Mouse (Mus musculus): ENCODE results near the gene Ptprm. TPM values are rescaled to one million over a fixed set of nuclear protein-coding genes. Genes with fewer than 3 reads are reported as not detected.

Ptprm gene
- total and polyA plus RNA-seq, 3 experiments, result not detected

DNA sequence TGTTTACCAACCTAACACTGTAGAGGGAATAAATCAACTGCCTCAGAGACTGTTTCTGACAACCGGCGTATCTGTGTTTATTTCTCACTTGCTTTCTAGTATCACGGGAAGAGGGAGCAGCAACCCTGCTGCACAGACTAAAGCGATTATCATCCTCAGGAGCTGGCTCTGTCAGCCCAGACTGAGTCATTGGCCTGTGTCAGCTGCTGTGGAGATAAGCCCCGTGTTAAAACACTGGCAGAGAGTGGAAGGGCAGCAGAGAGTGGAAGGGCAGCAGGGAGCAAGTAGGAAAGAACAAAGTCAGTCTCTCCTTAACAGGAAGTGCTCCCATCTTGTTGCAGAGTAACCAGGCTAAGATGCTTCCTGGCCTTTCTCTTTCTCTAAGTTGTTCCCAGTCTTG is 36.6 kb upstream of the Ptprm start:
- Histone ChIP-seq H3K4me1 (ENCODE audit: control insufficient read depth in 1 of 2, insufficient read depth in 2 of 2, low read length in 2 of 2) (no peaks in the 10 kb centered on the region), H3K4me3 (ENCODE audit: control insufficient read depth in 1 of 2, insufficient read depth in 1 of 2, low read depth in 2 of 2, low read length in 2 of 2) (no peak overlapping the region), H3K36me3 (ENCODE audit: control insufficient read depth in 1 of 2, insufficient read depth in 2 of 2, low read length in 2 of 2) (no peaks in the 10 kb centered on the region), H3K27me3 (ENCODE audit: control insufficient read depth in 1 of 2, insufficient read depth in 2 of 2, low read length in 2 of 2) (no peaks in the 10 kb centered on the region), H3K9me3 (replicated peaks; ENCODE audit: insufficient read depth, low read length) (no peaks in the 10 kb centered on the region), H3K79me2 (ENCODE audit: control insufficient read depth, insufficient read depth, low read length, poor library complexity) (no peaks in the 10 kb centered on the region), H3K9ac (ENCODE audit: control insufficient read depth, low read depth, low read length, poor library complexity, severe bottlenecking) (no peak overlapping the region), H3K27ac (ENCODE audit: control insufficient read depth, low read depth, low read length) (no peak overlapping the region)
- TF ChIP-seq JUND (IDR thresholded peaks at IDR 0.05; ENCODE audit: low read depth, low read length), result no peak
- no peak for TF ChIP-seq NELFE (IDR thresholded peaks at IDR 0.05; ENCODE audit: low read depth, low read length)
- TF ChIP-seq MYB (IDR thresholded peaks at IDR 0.05; ENCODE audit: low read depth, low read length), result no peak
- TF ChIP-seq BHLHE40 (IDR thresholded peaks at IDR 0.05; ENCODE audit: borderline replicate concordance, low read depth, low read length), result no peak
- no peak for DNase-seq (ENCODE audit: low read depth, low spot score)

DNA sequence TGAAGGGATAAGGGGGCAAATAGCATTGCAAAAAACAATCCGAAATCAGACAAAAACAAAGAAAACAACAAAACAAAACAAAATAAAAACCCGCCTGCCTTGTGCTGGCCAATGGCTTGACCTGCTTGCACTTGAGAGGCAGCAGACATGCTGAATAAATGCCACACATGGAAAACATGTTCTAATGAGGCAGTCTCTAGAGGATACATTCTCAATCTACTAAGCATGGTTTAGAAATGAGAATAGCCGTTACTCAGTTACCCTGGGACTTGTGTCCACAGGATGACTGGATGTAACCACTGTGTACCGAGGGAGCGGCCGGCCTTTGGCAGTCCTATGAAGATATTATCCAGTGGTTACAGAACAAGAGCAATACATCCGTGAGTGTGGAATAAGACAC is 33.9 kb upstream of the Ptprm start:
- H3K9me3 ChIP-seq (replicated peaks; ENCODE audit: insufficient read depth, low read length), result no peaks in the 10 kb centered on the region
- H3K36me3 ChIP-seq (ENCODE audit: control insufficient read depth in 1 of 2, insufficient read depth in 2 of 2, low read length in 2 of 2), result no peaks in the 10 kb centered on the region
- no peak for DNase-seq (ENCODE audit: low read depth, low spot score)
- no peaks in the 10 kb centered on the region for H3K27me3 ChIP-seq (ENCODE audit: control insufficient read depth in 1 of 2, insufficient read depth in 2 of 2, low read length in 2 of 2)
- H3K9ac ChIP-seq (ENCODE audit: control insufficient read depth, low read depth, low read length, poor library complexity, severe bottlenecking), result no peak overlapping the region
- H3K4me3 ChIP-seq (ENCODE audit: control insufficient read depth in 1 of 2, insufficient read depth in 1 of 2, low read depth in 2 of 2, low read length in 2 of 2), result no peak overlapping the region
- H3K4me1 ChIP-seq (ENCODE audit: control insufficient read depth in 1 of 2, insufficient read depth in 2 of 2, low read length in 2 of 2), result no peaks in the 10 kb centered on the region
- no peaks in the 10 kb centered on the region for H3K79me2 ChIP-seq (ENCODE audit: control insufficient read depth, insufficient read depth, low read length, poor library complexity)
- H3K27ac ChIP-seq (ENCODE audit: control insufficient read depth, low read depth, low read length), result no peak overlapping the region
- TF ChIP-seq E2F4 (IDR thresholded peaks at IDR 0.05; ENCODE audit: borderline replicate concordance, low read depth, low read length) (no peak), CTCF (IDR thresholded peaks at IDR 0.05 in 2 of 3, conservative IDR thresholded peaks at IDR 0.05 in 1 of 3; ENCODE audit: control insufficient read depth in 1 of 3, insufficient read depth in 1 of 3, low read depth in 2 of 3, low read length in 3 of 3, poor library complexity in 1 of 3, severe bottlenecking in 1 of 3) (no peak), ZC3H11A (IDR thresholded peaks at IDR 0.05; ENCODE audit: low read depth, low read length) (no peak), POLR2A (IDR thresholded peaks at IDR 0.05; ENCODE audit: control insufficient read depth in 1 of 2, insufficient read depth in 1 of 2, low read depth in 1 of 2, low read length in 2 of 2, poor library complexity in 1 of 2) (no peak), MAZ (IDR thresholded peaks at IDR 0.05; ENCODE audit: low read depth, low read length) (no peak), ZKSCAN1 (IDR thresholded peaks at IDR 0.05; ENCODE audit: low read depth, low read length) (no peak), KAT2A (conservative IDR thresholded peaks at IDR 0.05; ENCODE audit: low read depth, low read length) (no peak), MEF2A (IDR thresholded peaks at IDR 0.05; ENCODE audit: extremely low read depth, insufficient replicate concordance, low read depth, low read length, poor library complexity, severe bottlenecking) (no peak)

DNA sequence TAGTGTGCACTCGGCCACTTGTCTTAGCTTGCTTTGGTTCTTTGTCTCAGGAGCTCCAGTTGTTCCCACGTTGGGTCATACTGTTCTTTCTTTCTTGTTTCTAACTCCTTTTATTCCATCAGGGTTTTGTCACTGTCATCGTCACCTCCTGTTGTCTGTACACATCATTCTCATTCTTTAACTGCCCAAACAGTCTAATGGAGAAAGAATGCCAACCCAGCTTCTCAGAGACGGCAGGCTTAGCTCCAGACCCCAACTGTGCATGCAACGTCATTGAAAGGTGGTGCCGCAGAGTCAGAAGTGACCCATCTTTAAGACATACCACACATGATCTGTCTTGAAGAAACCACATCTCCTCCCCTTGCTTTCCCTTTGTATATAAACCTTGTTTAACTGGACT is 31.0 kb upstream of the Ptprm start:
- Histone ChIP-seq H3K36me3 (ENCODE audit: control insufficient read depth in 1 of 2, insufficient read depth in 2 of 2, low read length in 2 of 2) (no peaks in the 10 kb centered on the region), H3K27me3 (ENCODE audit: control insufficient read depth in 1 of 2, insufficient read depth in 2 of 2, low read length in 2 of 2) (no peaks in the 10 kb centered on the region), H3K9me3 (replicated peaks; ENCODE audit: insufficient read depth, low read length) (no peaks in the 10 kb centered on the region), H3K79me2 (ENCODE audit: control insufficient read depth, insufficient read depth, low read length, poor library complexity) (no peaks in the 10 kb centered on the region), H3K9ac (ENCODE audit: control insufficient read depth, low read depth, low read length, poor library complexity, severe bottlenecking) (no peak overlapping the region), H3K27ac (ENCODE audit: control insufficient read depth, low read depth, low read length) (no peak overlapping the region), H3K4me3 (ENCODE audit: control insufficient read depth in 1 of 2, insufficient read depth in 1 of 2, low read depth in 2 of 2, low read length in 2 of 2) (no peak overlapping the region), H3K4me1 (ENCODE audit: control insufficient read depth in 1 of 2, insufficient read depth in 2 of 2, low read length in 2 of 2) (no peaks in the 10 kb centered on the region)
- no peak for DNase-seq (ENCODE audit: low read depth, low spot score)
- TF ChIP-seq RAD21 (IDR thresholded peaks at IDR 0.05; ENCODE audit: low read depth, low read length) (no peak), CHD2 (IDR thresholded peaks at IDR 0.05; ENCODE audit: low read length) (no peak), MAZ (IDR thresholded peaks at IDR 0.05; ENCODE audit: low read depth, low read length) (no peak), ELF1 (IDR thresholded peaks at IDR 0.05; ENCODE audit: low read depth, low read length) (no peak), MXI1 (IDR thresholded peaks at IDR 0.05; ENCODE audit: low read depth, low read length) (no peak), POLR2AphosphoS5 (IDR thresholded peaks at IDR 0.05; ENCODE audit: borderline replicate concordance, low read depth, low read length) (no peak), GATA1 (IDR thresholded peaks at IDR 0.05; ENCODE audit: low read depth, low read length) (no peak), MAFK (IDR thresholded peaks at IDR 0.05; ENCODE audit: borderline replicate concordance, low read depth, low read length) (no peak), ZMIZ1 (IDR thresholded peaks at IDR 0.05; ENCODE audit: low read depth, low read length) (no peak), ETS1 (IDR thresholded peaks at IDR 0.05; ENCODE audit: low read depth, low read length) (no peak)
